Mouse (Mus musculus): ENCODE results near the gene Gm44965. TPM values are rescaled to one million over a fixed set of nuclear protein-coding genes. Genes with fewer than 3 reads are reported as not detected.

Gene Gm44965
- polyA plus RNA-seq, 1 experiment = 0.69 TPM

- TF ChIP-seq MYOG (IDR thresholded peaks at IDR 0.05; ENCODE audit: control insufficient read depth, extremely low read depth, insufficient read length) (no peak), MAX (IDR thresholded peaks at IDR 0.05) (no peak), FOSL1 (IDR thresholded peaks at IDR 0.05; ENCODE audit: insufficient read depth, low read length, poor library complexity, severe bottlenecking) (no peak), CTCF (IDR thresholded peaks at IDR 0.05; ENCODE audit: control insufficient read depth, insufficient read depth, insufficient read length) (no peak), CEBPB (IDR thresholded peaks at IDR 0.05; ENCODE audit: low read depth) (no peak), USF1 (IDR thresholded peaks at IDR 0.05; ENCODE audit: low read depth) (no peak), MYOD1 (IDR thresholded peaks at IDR 0.05; ENCODE audit: control insufficient read depth, insufficient read length, low read depth) (no peak)
- peaks cover 22% of the 10 kb centered on the region for H3K79me3 ChIP-seq (ENCODE audit: low read depth)
- H3K36me3 ChIP-seq (ENCODE audit: control insufficient read depth, insufficient read depth) = peaks cover 31% of the 10 kb centered on the region
- peaks cover 42% of the 10 kb centered on the region for H3K79me2 ChIP-seq (ENCODE audit: control insufficient read depth, insufficient read depth)
- no peaks in the 10 kb centered on the region for H3K27me3 ChIP-seq (ENCODE audit: control insufficient read depth, insufficient read depth, insufficient read length)
- peak overlapping the region; percentile 12 for H3ac ChIP-seq (ENCODE audit: control insufficient read depth, insufficient read length, low read depth)
- no peak overlapping the region for H3K4me3 ChIP-seq (ENCODE audit: insufficient read depth, poor library complexity, severe bottlenecking)
These were observed 1.5 kb downstream of the Gm44965 start for GRCm38 (mm10) chr6:48595278-48595677.

- Histone ChIP-seq H3K79me2 (ENCODE audit: control insufficient read depth, insufficient read depth) (peaks cover 42% of the 10 kb centered on the region), H3K36me3 (ENCODE audit: control insufficient read depth, insufficient read depth) (peaks cover 31% of the 10 kb centered on the region), H3K4me3 (ENCODE audit: insufficient read depth, poor library complexity, severe bottlenecking) (no peak overlapping the region), H3K27me3 (ENCODE audit: control insufficient read depth, insufficient read depth, insufficient read length) (no peaks in the 10 kb centered on the region), H3ac (ENCODE audit: control insufficient read depth, insufficient read length, low read depth) (no peak overlapping the region), H3K79me3 (ENCODE audit: low read depth) (peaks cover 22% of the 10 kb centered on the region)
- TF ChIP-seq CTCF (IDR thresholded peaks at IDR 0.05; ENCODE audit: control insufficient read depth, insufficient read depth, insufficient read length) = no peak
- no peak for TF ChIP-seq USF1 (IDR thresholded peaks at IDR 0.05; ENCODE audit: low read depth)
- TF ChIP-seq CEBPB (IDR thresholded peaks at IDR 0.05; ENCODE audit: low read depth) = no peak
- no peak for TF ChIP-seq FOSL1 (IDR thresholded peaks at IDR 0.05; ENCODE audit: insufficient read depth, low read length, poor library complexity, severe bottlenecking)
- no peak for TF ChIP-seq MYOG (IDR thresholded peaks at IDR 0.05; ENCODE audit: control insufficient read depth, extremely low read depth, insufficient read length)
- no peak for TF ChIP-seq MYOD1 (IDR thresholded peaks at IDR 0.05; ENCODE audit: control insufficient read depth, insufficient read length, low read depth)
- no peak for TF ChIP-seq MAX (IDR thresholded peaks at IDR 0.05)
These were observed 2.9 kb downstream of the Gm44965 start for GRCm38 (mm10) chr6:48596545-48597232.

- peaks cover 31% of the 10 kb centered on the region for H3K36me3 ChIP-seq (ENCODE audit: control insufficient read depth, insufficient read depth)
These were observed 3.5 kb downstream of the Gm44965 start for GRCm38 (mm10) chr6:48597233-48597625.

GRCm38 (mm10) chr6:48600594-48600993 is 6.9 kb downstream of the Gm44965 start:
- peaks cover 24% of the 10 kb centered on the region for H3K79me2 ChIP-seq (ENCODE audit: control insufficient read depth, insufficient read depth)
- H3K36me3 ChIP-seq (ENCODE audit: control insufficient read depth, insufficient read depth) = peaks cover 31% of the 10 kb centered on the region
- no peak for TF ChIP-seq CTCF (IDR thresholded peaks at IDR 0.05; ENCODE audit: control insufficient read depth, insufficient read depth, insufficient read length)
- TF ChIP-seq CEBPB (IDR thresholded peaks at IDR 0.05; ENCODE audit: low read depth) = no peak
- TF ChIP-seq USF1 (IDR thresholded peaks at IDR 0.05; ENCODE audit: low read depth) = no peak
- H3K27me3 ChIP-seq (ENCODE audit: control insufficient read depth, insufficient read depth, insufficient read length) = no peaks in the 10 kb centered on the region
- H3ac ChIP-seq (ENCODE audit: control insufficient read depth, insufficient read length, low read depth) = no peak overlapping the region
- peaks cover 8% of the 10 kb centered on the region for H3K79me3 ChIP-seq (ENCODE audit: low read depth)
- H3K4me3 ChIP-seq (ENCODE audit: insufficient read depth, poor library complexity, severe bottlenecking) = no peak overlapping the region

More at GRCm38 (mm10) chr6:48597233-48597625, 3.5 kb downstream of the Gm44965 start:
- H3K27me3 ChIP-seq (ENCODE audit: control insufficient read depth, insufficient read depth, insufficient read length) = no peaks in the 10 kb centered on the region
- TF ChIP-seq USF1 (IDR thresholded peaks at IDR 0.05; ENCODE audit: low read depth) (no peak), MYOD1 (IDR thresholded peaks at IDR 0.05; ENCODE audit: control insufficient read depth, insufficient read length, low read depth) (no peak), CTCF (IDR thresholded peaks at IDR 0.05; ENCODE audit: control insufficient read depth, insufficient read depth, insufficient read length) (no peak), FOSL1 (IDR thresholded peaks at IDR 0.05; ENCODE audit: insufficient read depth, low read length, poor library complexity, severe bottlenecking) (no peak), MAX (IDR thresholded peaks at IDR 0.05) (no peak), MYOG (IDR thresholded peaks at IDR 0.05; ENCODE audit: control insufficient read depth, extremely low read depth, insufficient read length) (no peak), CEBPB (IDR thresholded peaks at IDR 0.05; ENCODE audit: low read depth) (no peak)
- H3ac ChIP-seq (ENCODE audit: control insufficient read depth, insufficient read length, low read depth) = no peak overlapping the region
- peaks cover 22% of the 10 kb centered on the region for H3K79me3 ChIP-seq (ENCODE audit: low read depth)
- H3K4me3 ChIP-seq (ENCODE audit: insufficient read depth, poor library complexity, severe bottlenecking) = no peak overlapping the region
- H3K79me2 ChIP-seq (ENCODE audit: control insufficient read depth, insufficient read depth) = peaks cover 42% of the 10 kb centered on the region

- H3K79me2 ChIP-seq (ENCODE audit: control insufficient read depth, insufficient read depth) = peaks cover 15% of the 10 kb centered on the region
- H3K27me3 ChIP-seq (ENCODE audit: control insufficient read depth, insufficient read depth, insufficient read length) = no peaks in the 10 kb centered on the region
- peaks cover 23% of the 10 kb centered on the region for H3K36me3 ChIP-seq (ENCODE audit: control insufficient read depth, insufficient read depth)
- no peak for TF ChIP-seq MYOG (IDR thresholded peaks at IDR 0.05; ENCODE audit: control insufficient read depth, extremely low read depth, insufficient read length)
- TF ChIP-seq CEBPB (IDR thresholded peaks at IDR 0.05; ENCODE audit: low read depth) = no peak
- TF ChIP-seq MYOD1 (IDR thresholded peaks at IDR 0.05; ENCODE audit: control insufficient read depth, insufficient read length, low read depth) = no peak
- peak; percentile 7 for TF ChIP-seq USF1 (IDR thresholded peaks at IDR 0.05; ENCODE audit: low read depth)
- H3ac ChIP-seq (ENCODE audit: control insufficient read depth, insufficient read length, low read depth) = peak within 1 kb of the TSS; percentile 62
- H3K79me3 ChIP-seq (ENCODE audit: low read depth) = peaks cover 3% of the 10 kb centered on the region
- H3K4me3 ChIP-seq (ENCODE audit: insufficient read depth, poor library complexity, severe bottlenecking) = peak within 1 kb of the TSS; percentile 55
These were observed 7.7 kb downstream of the Gm44965 start, which contains the start of gene Zfp775 for GRCm38 (mm10) chr6:48601271-48602079. TSS of gene Zfp775 (plus strand) at chr6:48602063.

Data from C2C12 (cell line).